Mouse (Mus musculus) ES-Bruce4 (cell line): ENCODE data around the gene Mrpl3.

Experiments
- CTCF ChIP-seq: IDR thresholded peaks from one replicate; pipeline ENCODE4 v1.8.1; 2011; ENCODE audit warnings: low read depth, low read length
- POLR2A ChIP-seq: IDR thresholded peaks from one replicate; pipeline ENCODE4 v1.8.1; 2011; ENCODE audit warnings: low read length; ENCODE audit not compliant: insufficient read depth

DNA sequence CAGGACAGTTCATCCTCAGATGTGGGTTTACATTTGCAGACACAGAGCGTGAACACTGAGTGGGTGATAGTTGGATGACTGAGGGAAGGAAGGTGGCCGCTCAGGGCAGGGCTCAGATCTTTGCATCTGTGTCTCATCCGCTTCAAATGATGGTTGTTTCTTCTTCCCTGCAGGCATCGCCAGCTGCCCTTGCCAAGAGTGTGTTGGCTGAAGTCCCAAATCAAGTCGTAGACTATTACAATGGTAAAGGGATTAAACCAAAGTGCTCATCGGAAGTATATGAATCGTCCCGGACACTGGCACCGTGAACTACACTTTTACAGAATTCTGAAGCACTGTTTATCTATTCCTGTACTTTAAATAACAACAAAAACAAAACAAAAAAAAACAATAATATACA lies 20.5 kb upstream of the Mrpl3 start:
- TF ChIP-seq CTCF (no peak), POLR2A (no peak)
